Mouse (Mus musculus): ENCODE data around the gene Eprs. TPM values are rescaled to one million over a fixed set of nuclear protein-coding genes. Genes with fewer than 3 reads are reported as not detected.
"Not testable (repeated sequence)": the region's sequence is repeated elsewhere in the genome, so short reads cannot be mapped to it uniquely, and the experiment has no call there.

Eprs gene
- 146 and 172 TPM in 2 replicates for polyA plus RNA-seq (2014; fragmentation: Nextera tagmentation; extraction: Ambion mirVana)

DNA sequence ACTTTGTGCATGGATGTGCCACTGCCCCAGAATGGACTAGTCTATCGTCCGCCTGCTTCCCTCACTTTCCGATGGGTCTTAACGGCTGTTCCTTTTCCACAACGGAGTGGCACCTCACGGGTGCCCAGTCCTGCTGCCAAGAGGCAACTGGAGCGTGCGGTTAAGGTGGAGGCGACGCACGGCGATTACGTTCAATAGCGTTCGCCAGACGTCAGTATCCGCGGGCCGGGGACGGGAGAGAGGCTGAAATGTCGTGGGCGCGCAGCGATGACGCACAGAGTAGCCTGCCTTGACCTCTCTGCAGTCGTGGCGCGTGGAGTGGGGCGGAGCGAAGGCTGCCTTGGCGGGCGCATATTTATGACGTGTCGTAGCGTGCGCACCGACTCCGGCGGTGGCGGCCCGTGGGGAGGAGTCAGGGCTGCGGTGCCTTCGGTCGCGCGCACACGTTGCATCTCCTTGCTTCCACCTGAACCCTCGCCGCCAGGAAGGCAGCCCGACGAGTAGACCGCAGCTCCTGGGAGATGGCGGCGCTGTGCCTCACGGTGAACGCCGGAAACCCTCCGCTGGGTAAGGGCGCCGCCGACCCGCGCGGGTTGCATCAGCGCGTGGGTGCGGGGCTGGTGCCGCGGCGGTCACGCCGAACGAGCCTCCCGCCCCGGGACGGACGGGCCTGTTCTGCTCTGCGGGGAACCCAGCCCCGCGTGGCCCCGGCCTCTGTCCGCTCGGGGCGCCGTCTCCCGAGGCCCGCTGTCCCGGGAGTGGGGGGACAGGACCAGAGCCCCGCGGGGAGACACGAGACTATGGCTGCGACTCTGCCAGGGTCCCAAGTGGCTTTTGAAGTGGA is at the start of gene Eprs:
Gene Eprs, plus strand, starts transcription at position 368 of the 844 bp plus-strand sequence.
- Histone ChIP-seq H3K4me3 (ENCODE audit: low read depth, low read length) (peak within 1 kb of the TSS; percentile 98), H3K9ac (ENCODE audit: low read depth, low read length) (peak within 1 kb of the TSS; percentile 85), H3K9me3 (ENCODE audit: control insufficient read depth, low read length) (no peaks in the 10 kb centered on the region), H3K36me3 (ENCODE audit: control insufficient read depth, insufficient read depth, low read length) (no peaks in the 10 kb centered on the region), H3K4me2 (replicated peaks; ENCODE audit: low read depth, low read length) (peak within 1 kb of the TSS; percentile 40), H3K27me3 (ENCODE audit: control insufficient read depth, insufficient read depth, low read length) (no peaks in the 10 kb centered on the region), H3K4me1 (replicated peaks; ENCODE audit: control insufficient read depth, insufficient read depth, low read length) (0 out of 2 replicates have a peak, but pooled peaks cover 2% of the 10 kb centered on the region), H3K27ac (ENCODE audit: low read depth, low read length) (peak within 1 kb of the TSS; percentile 80)
- WGBS = under 1% methylated on average over 91 of the region's 92 CpGs
- ATAC-seq (ENCODE audit: low FRiP score) (peak; percentile 97), DNase-seq (ENCODE audit: low spot score) (peak; percentile 100)

- WGBS = 92% methylated on average over 4 of the region's 4 CpGs
- Histone ChIP-seq H3K27ac (ENCODE audit: low read depth, low read length) (no peak overlapping the region), H3K9me3 (ENCODE audit: control insufficient read depth, low read length) (no peaks in the 10 kb centered on the region), H3K36me3 (ENCODE audit: control insufficient read depth, insufficient read depth, low read length) (peaks cover 6% of the 10 kb centered on the region; the same call in 1 of the 2 replicates), H3K4me3 (ENCODE audit: low read depth, low read length) (no peak overlapping the region), H3K27me3 (ENCODE audit: control insufficient read depth, insufficient read depth, low read length) (no peaks in the 10 kb centered on the region), H3K9ac (ENCODE audit: low read depth, low read length) (no peak overlapping the region), H3K4me2 (replicated peaks; ENCODE audit: low read depth, low read length) (no peak overlapping the region), H3K4me1 (replicated peaks; ENCODE audit: control insufficient read depth, insufficient read depth, low read length) (no peaks in the 10 kb centered on the region)
- DNase-seq (ENCODE audit: low spot score) (no peak), ATAC-seq (ENCODE audit: low FRiP score) (no peak)
These were observed 48.3 kb upstream of the Eprs start for GRCm38 (mm10) chr1:185314546-185314945.

DNA sequence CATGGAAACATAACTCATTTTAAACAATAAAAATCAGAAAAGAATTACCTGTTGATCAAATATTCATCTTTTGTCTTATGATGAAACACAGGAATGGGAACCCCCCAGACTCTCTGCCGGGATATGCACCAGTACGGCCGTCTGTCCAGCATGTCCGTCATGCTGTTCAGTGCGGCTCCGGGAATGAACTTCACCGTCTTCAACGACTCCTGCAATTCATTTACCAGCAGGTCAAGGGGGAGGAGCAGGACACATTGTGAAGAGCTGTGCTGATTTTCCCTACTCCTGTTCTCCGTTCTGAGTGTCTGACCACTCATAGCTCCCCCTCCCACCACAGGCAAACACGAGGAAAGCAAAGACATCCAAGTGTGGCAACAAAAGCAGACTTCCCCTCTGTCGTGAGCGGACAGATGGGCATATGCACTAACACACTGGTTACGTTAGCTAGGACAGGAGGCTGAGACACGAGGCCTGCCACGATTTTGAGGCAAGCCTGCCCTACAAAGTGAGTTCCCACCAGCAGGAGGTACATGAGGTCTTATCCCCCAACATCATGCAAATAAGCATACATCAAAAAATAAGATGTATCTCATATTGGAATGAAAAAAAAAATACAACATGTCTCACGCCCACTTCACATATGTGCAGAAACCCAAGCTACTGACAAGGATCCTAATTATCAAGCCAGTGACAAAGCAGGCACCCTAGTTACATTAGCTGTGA is 46.8 kb upstream of the Eprs start:
- WGBS = 89% methylated on average over 16 of the region's 16 CpGs
- Histone ChIP-seq H3K4me2 (replicated peaks; ENCODE audit: low read depth, low read length) (no peak overlapping the region), H3K9me3 (ENCODE audit: control insufficient read depth, low read length) (no peaks in the 10 kb centered on the region), H3K27ac (ENCODE audit: low read depth, low read length) (no peak overlapping the region), H3K9ac (ENCODE audit: low read depth, low read length) (no peak overlapping the region), H3K36me3 (ENCODE audit: control insufficient read depth, insufficient read depth, low read length) (peaks cover 7% of the 10 kb centered on the region; the same call in 1 of the 2 replicates), H3K4me3 (ENCODE audit: low read depth, low read length) (no peak overlapping the region), H3K27me3 (ENCODE audit: control insufficient read depth, insufficient read depth, low read length) (no peaks in the 10 kb centered on the region), H3K4me1 (replicated peaks; ENCODE audit: control insufficient read depth, insufficient read depth, low read length) (no peaks in the 10 kb centered on the region)
- no peak for ATAC-seq (ENCODE audit: low FRiP score)
- no peak for DNase-seq (ENCODE audit: low spot score)

GRCm38 (mm10) chr1:185327754-185328345 is 35.0 kb upstream of the Eprs start:
- not testable (repeated sequence) for ATAC-seq (ENCODE audit: low FRiP score); H3K27me3 ChIP-seq (ENCODE audit: control insufficient read depth, insufficient read depth, low read length); H3K4me1 ChIP-seq (replicated peaks; ENCODE audit: control insufficient read depth, insufficient read depth, low read length); H3K9ac ChIP-seq (ENCODE audit: low read depth, low read length); H3K27ac ChIP-seq (ENCODE audit: low read depth, low read length); H3K9me3 ChIP-seq (ENCODE audit: control insufficient read depth, low read length); H3K4me2 ChIP-seq (replicated peaks; ENCODE audit: low read depth, low read length); H3K36me3 ChIP-seq (ENCODE audit: control insufficient read depth, insufficient read depth, low read length); DNase-seq (ENCODE audit: low spot score)
- 71% methylated on average over 3 of the region's 3 CpGs for WGBS
- peak overlapping the region; percentile 92 for H3K4me3 ChIP-seq (ENCODE audit: low read depth, low read length)

- Histone ChIP-seq H3K36me3 (ENCODE audit: control insufficient read depth, insufficient read depth, low read length) (no peaks in the 10 kb centered on the region), H3K27ac (ENCODE audit: low read depth, low read length) (peak within 1 kb of the TSS; percentile 86), H3K9ac (ENCODE audit: low read depth, low read length) (peak within 1 kb of the TSS; percentile 95), H3K4me2 (replicated peaks; ENCODE audit: low read depth, low read length) (peak within 1 kb of the TSS; percentile 74), H3K4me3 (ENCODE audit: low read depth, low read length) (peak within 1 kb of the TSS; percentile 92), H3K27me3 (ENCODE audit: control insufficient read depth, insufficient read depth, low read length) (no peaks in the 10 kb centered on the region), H3K4me1 (replicated peaks; ENCODE audit: control insufficient read depth, insufficient read depth, low read length) (0 out of 2 replicates have a peak, but pooled peaks cover 3% of the 10 kb centered on the region), H3K9me3 (ENCODE audit: control insufficient read depth, low read length) (no peaks in the 10 kb centered on the region)
- peak; percentile 87 for ATAC-seq (ENCODE audit: low FRiP score)
- WGBS = under 1% methylated on average over 62 of the region's 76 CpGs
- peak; percentile 94 for DNase-seq (ENCODE audit: low spot score)
These were observed 33.9 kb upstream of the Eprs start, which contains the start of gene Iars2 for GRCm38 (mm10) chr1:185328721-185329610. TSS of gene Iars2 (minus strand) at chr1:185329396.

DNA sequence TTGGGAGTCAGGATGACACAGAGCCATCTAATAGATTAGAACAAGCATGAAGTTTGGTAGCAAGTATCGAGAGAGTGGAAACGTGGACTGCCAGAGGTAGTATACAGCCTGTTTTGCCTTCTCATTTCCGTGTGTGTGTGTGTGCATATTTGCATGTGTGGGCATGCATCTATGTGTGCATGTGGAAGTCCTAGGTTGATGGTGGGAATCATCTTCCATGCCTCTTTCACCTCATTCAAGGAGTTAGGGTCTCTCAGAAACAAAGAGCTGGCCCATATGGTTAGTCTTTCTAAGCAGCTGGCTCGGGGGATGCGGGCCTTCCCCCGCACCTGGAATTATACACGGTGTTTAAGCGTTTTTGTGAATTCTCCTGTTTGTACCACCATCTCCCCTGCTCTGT is 33.0 kb upstream of the Eprs start:
- H3K9ac ChIP-seq (ENCODE audit: low read depth, low read length) = no peak overlapping the region
- no peak overlapping the region for H3K4me3 ChIP-seq (ENCODE audit: low read depth, low read length)
- no peak overlapping the region for H3K4me2 ChIP-seq (replicated peaks; ENCODE audit: low read depth, low read length)
- H3K27ac ChIP-seq (ENCODE audit: low read depth, low read length) = no peak overlapping the region
- H3K36me3 ChIP-seq (ENCODE audit: control insufficient read depth, insufficient read depth, low read length) = no peaks in the 10 kb centered on the region
- no peak for DNase-seq (ENCODE audit: low spot score)
- WGBS = 89% methylated on average over 8 of the region's 8 CpGs
- ATAC-seq (ENCODE audit: low FRiP score) = no peak
- H3K27me3 ChIP-seq (ENCODE audit: control insufficient read depth, insufficient read depth, low read length) = no peaks in the 10 kb centered on the region
- no peaks in the 10 kb centered on the region for H3K9me3 ChIP-seq (ENCODE audit: control insufficient read depth, low read length)
- 0 out of 2 replicates have a peak, but pooled peaks cover 3% of the 10 kb centered on the region for H3K4me1 ChIP-seq (replicated peaks; ENCODE audit: control insufficient read depth, insufficient read depth, low read length)

- DNase-seq (ENCODE audit: low spot score) = peak; percentile 7
- WGBS = 57% methylated on average over 5 of the region's 5 CpGs
- ATAC-seq (ENCODE audit: low FRiP score) = no peak
- Histone ChIP-seq H3K4me1 (replicated peaks; ENCODE audit: control insufficient read depth, insufficient read depth, low read length) (0 out of 2 replicates have a peak, but pooled peaks cover 3% of the 10 kb centered on the region), H3K9ac (ENCODE audit: low read depth, low read length) (no peak overlapping the region), H3K4me2 (replicated peaks; ENCODE audit: low read depth, low read length) (no peak overlapping the region; the same call in 1 of the 2 replicates), H3K27me3 (ENCODE audit: control insufficient read depth, insufficient read depth, low read length) (no peaks in the 10 kb centered on the region), H3K27ac (ENCODE audit: low read depth, low read length) (no peak overlapping the region), H3K9me3 (ENCODE audit: control insufficient read depth, low read length) (no peaks in the 10 kb centered on the region), H3K36me3 (ENCODE audit: control insufficient read depth, insufficient read depth, low read length) (no peaks in the 10 kb centered on the region), H3K4me3 (ENCODE audit: low read depth, low read length) (no peak overlapping the region)
These were observed 31.5 kb upstream of the Eprs start for GRCm38 (mm10) chr1:185331364-185331763.
